Mouse (Mus musculus): ENCODE data around the gene Chchd6.

The Chchd6 gene

DNA sequence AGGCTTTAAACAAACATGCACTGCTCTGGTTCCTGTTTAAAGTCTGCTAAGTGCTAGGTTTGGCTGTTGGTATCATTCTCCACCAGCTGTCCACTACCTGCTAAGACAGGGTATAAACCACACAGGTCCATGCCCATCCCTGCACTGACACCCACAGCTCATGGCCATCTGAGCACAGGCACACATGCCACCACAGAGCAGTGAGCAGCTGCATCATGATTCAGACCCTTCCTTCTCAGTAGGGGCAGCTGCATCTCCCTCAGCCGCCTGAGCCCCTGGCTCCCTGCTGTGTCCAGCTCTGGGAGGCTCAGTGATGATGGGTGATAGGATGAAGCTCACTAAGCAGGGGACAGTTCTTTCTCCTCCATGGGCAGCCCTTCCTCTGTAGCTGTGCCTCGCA, 217.2 kb downstream of the Chchd6 start:
- Histone ChIP-seq H3K27me3 (ENCODE audit: insufficient read depth, low read length) (peaks cover 21% of the 10 kb centered on the region), H3K36me3 (ENCODE audit: insufficient read depth, low read length) (0 out of 2 replicates have a peak, but pooled peaks cover 8% of the 10 kb centered on the region), H3K4me3 (replicated peaks; ENCODE audit: low read length) (no peak overlapping the region), H3K9me3 (ENCODE audit: low read length) (no peaks in the 10 kb centered on the region), H3K4me1 (replicated peaks; ENCODE audit: low read depth, low read length) (peaks cover 11% of the 10 kb centered on the region)
- TF ChIP-seq NANOG (IDR thresholded peaks at IDR 0.05; ENCODE audit: borderline replicate concordance, low read length) (no peak), CTCF (conservative IDR thresholded peaks at IDR 0.05; ENCODE audit: low read length) (no peak), POU5F1 (IDR thresholded peaks at IDR 0.05; ENCODE audit: borderline replicate concordance, low read length) (no peak)

DNA sequence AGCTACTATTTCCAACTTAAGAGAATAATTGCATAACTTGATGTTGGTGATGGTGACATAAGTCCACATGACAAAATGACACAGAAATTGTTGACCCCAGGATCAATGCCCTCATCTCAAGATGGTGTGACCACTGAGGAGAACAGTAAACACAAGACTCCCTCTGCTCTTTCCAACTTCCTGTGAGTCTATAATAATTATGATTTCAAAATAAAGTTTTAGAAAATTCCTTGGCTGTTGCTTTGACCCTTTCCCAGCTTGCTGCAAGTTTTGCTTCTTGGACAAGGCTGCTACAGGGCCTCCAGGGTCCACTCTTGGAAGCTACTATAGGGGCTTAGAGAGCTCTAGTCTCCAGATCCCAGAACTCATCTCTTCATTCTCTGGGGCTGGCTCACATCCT, 226.6 kb downstream of the Chchd6 start:
- TF ChIP-seq NANOG (IDR thresholded peaks at IDR 0.05; ENCODE audit: borderline replicate concordance, low read length) = no peak
- TF ChIP-seq CTCF (conservative IDR thresholded peaks at IDR 0.05; ENCODE audit: low read length) = no peak
- TF ChIP-seq POU5F1 (IDR thresholded peaks at IDR 0.05; ENCODE audit: borderline replicate concordance, low read length) = no peak
- no peaks in the 10 kb centered on the region for H3K36me3 ChIP-seq (ENCODE audit: insufficient read depth, low read length)
- peaks cover 20% of the 10 kb centered on the region for H3K27me3 ChIP-seq (ENCODE audit: insufficient read depth, low read length)
- no peaks in the 10 kb centered on the region for H3K9me3 ChIP-seq (ENCODE audit: low read length)
- no peak overlapping the region for H3K4me3 ChIP-seq (replicated peaks; ENCODE audit: low read length)
- H3K4me1 ChIP-seq (replicated peaks; ENCODE audit: low read depth, low read length) = 0 out of 2 replicates have a peak, but pooled peaks cover 5% of the 10 kb centered on the region

DNA sequence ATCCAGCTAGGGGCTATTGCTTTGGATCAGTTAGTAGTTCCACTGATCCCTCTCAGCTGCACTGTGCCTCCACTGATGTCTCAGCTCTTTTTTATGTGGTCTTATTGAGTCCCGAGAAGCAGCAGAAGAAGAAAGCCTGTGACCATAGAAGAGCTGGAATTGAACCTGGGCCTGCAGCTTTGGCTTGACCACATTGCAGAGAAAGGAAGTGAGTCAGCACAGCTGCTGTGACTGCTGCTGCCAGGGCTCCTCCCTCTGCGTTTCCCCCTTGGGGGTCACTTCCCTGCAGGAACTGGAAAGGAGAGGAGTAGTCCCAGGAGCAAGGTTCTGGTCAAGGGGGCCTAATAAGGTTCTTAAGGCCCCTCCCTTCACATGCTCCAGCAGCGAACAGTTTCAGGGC, 231.1 kb downstream of the Chchd6 start:
- Histone ChIP-seq H3K27me3 (ENCODE audit: insufficient read depth, low read length) (peaks cover 39% of the 10 kb centered on the region), H3K4me3 (replicated peaks; ENCODE audit: low read length) (no peak overlapping the region), H3K4me1 (replicated peaks; ENCODE audit: low read depth, low read length) (peaks cover 36% of the 10 kb centered on the region), H3K36me3 (ENCODE audit: insufficient read depth, low read length) (no peaks in the 10 kb centered on the region), H3K9me3 (ENCODE audit: low read length) (no peaks in the 10 kb centered on the region)
- no peak for TF ChIP-seq NANOG (IDR thresholded peaks at IDR 0.05; ENCODE audit: borderline replicate concordance, low read length)
- TF ChIP-seq CTCF (conservative IDR thresholded peaks at IDR 0.05; ENCODE audit: low read length) = no peak
- no peak for TF ChIP-seq POU5F1 (IDR thresholded peaks at IDR 0.05; ENCODE audit: borderline replicate concordance, low read length)

DNA sequence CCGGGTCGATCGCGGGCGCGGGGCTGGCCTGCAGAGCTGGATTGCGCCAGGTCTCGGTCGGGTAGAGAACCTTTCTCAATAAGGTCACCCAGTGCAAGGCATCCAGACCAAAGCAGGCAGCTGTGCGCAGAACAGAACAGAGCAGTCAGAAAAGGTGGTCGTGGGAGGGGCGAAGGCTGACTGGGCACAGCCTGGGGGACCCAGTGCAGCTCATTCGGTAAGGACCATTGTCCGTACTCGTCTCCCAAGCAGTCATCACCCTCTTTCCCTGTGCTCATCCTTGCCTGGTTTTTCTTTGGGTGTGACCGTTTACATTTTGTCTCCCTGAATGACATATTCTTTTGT, 232.4 kb downstream of the Chchd6 start:
- Histone ChIP-seq H3K36me3 (ENCODE audit: insufficient read depth, low read length) (no peaks in the 10 kb centered on the region), H3K27me3 (ENCODE audit: insufficient read depth, low read length) (peaks cover 39% of the 10 kb centered on the region), H3K9me3 (ENCODE audit: low read length) (no peaks in the 10 kb centered on the region), H3K4me3 (replicated peaks; ENCODE audit: low read length) (peak overlapping the region; percentile 92), H3K4me1 (replicated peaks; ENCODE audit: low read depth, low read length) (peaks cover 48% of the 10 kb centered on the region)
- TF ChIP-seq POU5F1 (IDR thresholded peaks at IDR 0.05; ENCODE audit: borderline replicate concordance, low read length) (no peak), CTCF (conservative IDR thresholded peaks at IDR 0.05; ENCODE audit: low read length) (no peak), NANOG (IDR thresholded peaks at IDR 0.05; ENCODE audit: borderline replicate concordance, low read length) (no peak)

DNA sequence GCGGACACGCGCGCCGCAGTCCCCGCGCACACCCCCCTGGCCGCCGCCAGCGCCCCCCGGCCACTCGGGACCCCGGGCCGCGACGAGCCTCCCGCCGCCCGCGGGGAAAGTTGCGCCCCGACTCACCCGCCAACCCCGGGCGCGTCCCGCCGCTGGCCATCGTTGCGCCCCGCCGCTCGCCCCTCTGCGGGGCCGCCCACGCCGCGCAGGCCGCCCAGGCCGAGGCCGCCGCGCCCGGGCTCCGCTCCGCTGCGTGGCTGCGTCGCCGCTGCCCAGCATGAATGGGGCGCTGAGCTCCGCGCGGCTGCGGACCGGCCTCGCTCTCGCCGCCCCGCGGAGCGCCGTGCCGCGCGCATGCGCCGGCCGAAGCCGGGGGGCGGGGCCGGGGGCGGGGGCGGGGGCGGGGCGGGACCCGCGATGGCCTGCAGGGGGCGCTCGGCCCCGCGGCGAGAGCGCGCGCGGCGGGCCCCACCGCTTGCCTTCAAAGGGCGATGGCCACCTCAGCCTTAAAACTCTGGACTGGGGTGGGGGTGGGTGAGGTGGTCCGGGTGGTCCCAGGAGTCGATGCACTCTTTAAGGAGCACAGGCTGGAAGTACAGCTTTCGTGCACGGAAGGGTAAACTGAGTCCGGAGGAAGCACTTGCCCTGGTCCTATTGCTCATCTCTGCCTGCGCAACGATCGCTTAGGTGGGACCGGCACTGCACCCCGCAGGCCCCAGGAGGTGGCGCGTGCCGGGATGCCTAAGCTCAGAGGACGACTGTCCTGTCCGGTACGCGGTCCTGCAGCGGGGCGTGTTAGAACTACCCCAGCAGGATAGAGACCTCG, 233.0 kb downstream of the Chchd6 start, which contains the start of gene Plxna1:
Gene Plxna1, minus strand, starts transcription at position 340 of the 826 bp plus-strand sequence.
- H3K9me3 ChIP-seq (ENCODE audit: low read length) = no peaks in the 10 kb centered on the region
- H3K27me3 ChIP-seq (ENCODE audit: insufficient read depth, low read length) = peaks cover 39% of the 10 kb centered on the region
- H3K4me1 ChIP-seq (replicated peaks; ENCODE audit: low read depth, low read length) = peaks cover 54% of the 10 kb centered on the region
- H3K36me3 ChIP-seq (ENCODE audit: insufficient read depth, low read length) = peaks cover under 1% of the 10 kb centered on the region; the same call in 1 of the 2 replicates
- no peak for TF ChIP-seq CTCF (conservative IDR thresholded peaks at IDR 0.05; ENCODE audit: low read length)
- no peak for TF ChIP-seq NANOG (IDR thresholded peaks at IDR 0.05; ENCODE audit: borderline replicate concordance, low read length)
- no peak for TF ChIP-seq POU5F1 (IDR thresholded peaks at IDR 0.05; ENCODE audit: borderline replicate concordance, low read length)
- H3K4me3 ChIP-seq (replicated peaks; ENCODE audit: low read length) = peak within 1 kb of the TSS; percentile 92

DNA sequence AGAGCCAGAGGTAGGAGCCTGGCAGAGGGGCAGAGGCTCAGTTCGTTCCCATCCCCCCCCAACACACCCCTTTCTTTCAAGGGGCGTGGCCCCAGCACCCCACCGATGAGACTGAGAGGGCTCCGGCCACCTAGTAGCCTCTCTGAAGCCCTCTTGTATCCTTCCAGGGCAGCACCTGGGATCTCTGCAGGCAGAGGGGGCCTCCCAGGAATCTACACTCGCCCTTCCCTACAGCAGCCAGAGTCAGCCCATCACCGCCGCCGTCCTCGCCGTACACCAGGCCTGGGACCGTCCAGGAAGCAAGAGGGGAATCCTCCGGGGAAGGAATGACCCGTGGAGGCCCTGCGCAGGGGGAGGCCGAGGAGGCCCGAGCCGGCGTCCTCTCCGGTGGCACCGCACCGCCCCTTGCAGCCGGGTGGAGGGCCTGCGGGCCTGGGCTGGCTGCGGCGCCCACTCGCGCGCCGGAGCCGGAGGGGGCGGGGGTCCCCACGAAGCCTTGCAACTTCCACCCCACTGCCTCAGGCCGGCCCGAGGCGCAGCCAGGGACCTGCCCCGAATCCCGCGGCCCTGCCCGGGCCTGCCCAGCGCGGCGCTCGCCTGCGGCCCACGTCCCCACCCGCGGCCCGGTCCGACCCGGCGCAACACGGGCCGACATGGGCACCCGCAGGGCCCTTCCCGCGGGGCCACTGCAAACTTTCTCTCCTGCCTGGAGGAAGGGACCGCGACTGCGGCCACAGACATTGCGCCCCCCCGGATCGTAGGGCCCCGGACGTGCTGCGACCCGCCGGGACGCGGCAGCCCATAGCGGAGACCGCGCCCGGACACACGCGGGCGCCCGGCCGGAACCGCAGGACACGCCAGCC, 233.8 kb downstream of the Chchd6 start:
- Histone ChIP-seq H3K4me3 (replicated peaks; ENCODE audit: low read length) (peak overlapping the region; percentile 92), H3K4me1 (replicated peaks; ENCODE audit: low read depth, low read length) (peaks cover 63% of the 10 kb centered on the region), H3K36me3 (ENCODE audit: insufficient read depth, low read length) (peaks cover 9% of the 10 kb centered on the region), H3K9me3 (ENCODE audit: low read length) (no peaks in the 10 kb centered on the region), H3K27me3 (ENCODE audit: insufficient read depth, low read length) (peaks cover 39% of the 10 kb centered on the region)
- TF ChIP-seq NANOG (IDR thresholded peaks at IDR 0.05; ENCODE audit: borderline replicate concordance, low read length) (no peak), CTCF (conservative IDR thresholded peaks at IDR 0.05; ENCODE audit: low read length) (no peak), POU5F1 (IDR thresholded peaks at IDR 0.05; ENCODE audit: borderline replicate concordance, low read length) (no peak)

DNA sequence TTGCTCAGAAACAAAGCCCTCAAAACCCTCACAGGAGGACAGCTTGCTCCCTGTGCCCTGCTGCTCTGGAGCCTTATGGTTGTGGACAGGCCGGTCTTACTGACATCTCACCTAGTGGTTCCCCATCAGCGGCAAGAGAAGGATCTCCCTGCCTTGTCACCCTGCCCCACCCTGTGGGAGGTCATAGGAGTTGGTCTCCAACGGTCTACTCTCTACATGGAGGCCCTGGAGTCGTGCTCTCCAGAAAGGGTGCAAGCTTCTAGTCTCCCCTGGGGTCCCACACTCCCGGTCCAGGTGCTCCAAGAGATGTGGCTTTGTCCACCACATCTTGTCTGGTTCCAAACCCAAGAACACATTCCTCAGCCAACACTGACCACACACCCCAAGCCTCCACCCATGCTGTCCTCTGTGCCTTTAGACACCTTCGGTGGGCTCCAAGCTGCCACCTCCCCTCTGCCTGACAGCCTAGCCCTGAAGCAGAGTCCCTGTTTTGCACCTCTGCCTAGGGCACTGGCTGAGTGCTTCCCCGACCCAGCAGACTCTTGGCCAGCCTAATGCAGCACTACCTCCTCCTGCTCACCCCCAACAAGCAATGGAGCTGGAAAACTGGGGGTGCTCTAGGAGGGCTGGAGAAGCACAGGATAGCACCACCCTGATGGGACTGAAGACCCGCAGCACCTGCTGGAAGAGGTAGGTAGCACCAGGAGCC, 234.6 kb downstream of the Chchd6 start:
- TF ChIP-seq CTCF (conservative IDR thresholded peaks at IDR 0.05; ENCODE audit: low read length) (no peak), NANOG (IDR thresholded peaks at IDR 0.05; ENCODE audit: borderline replicate concordance, low read length) (no peak), POU5F1 (IDR thresholded peaks at IDR 0.05; ENCODE audit: borderline replicate concordance, low read length) (no peak)
- Histone ChIP-seq H3K4me3 (replicated peaks; ENCODE audit: low read length) (peak overlapping the region; percentile 92), H3K27me3 (ENCODE audit: insufficient read depth, low read length) (peaks cover 38% of the 10 kb centered on the region), H3K9me3 (ENCODE audit: low read length) (no peaks in the 10 kb centered on the region), H3K36me3 (ENCODE audit: insufficient read depth, low read length) (peaks cover 17% of the 10 kb centered on the region), H3K4me1 (replicated peaks; ENCODE audit: low read depth, low read length) (peaks cover 70% of the 10 kb centered on the region)

Measured in E14TG2a.4 (cell line).